In the genomic region with DNA sequence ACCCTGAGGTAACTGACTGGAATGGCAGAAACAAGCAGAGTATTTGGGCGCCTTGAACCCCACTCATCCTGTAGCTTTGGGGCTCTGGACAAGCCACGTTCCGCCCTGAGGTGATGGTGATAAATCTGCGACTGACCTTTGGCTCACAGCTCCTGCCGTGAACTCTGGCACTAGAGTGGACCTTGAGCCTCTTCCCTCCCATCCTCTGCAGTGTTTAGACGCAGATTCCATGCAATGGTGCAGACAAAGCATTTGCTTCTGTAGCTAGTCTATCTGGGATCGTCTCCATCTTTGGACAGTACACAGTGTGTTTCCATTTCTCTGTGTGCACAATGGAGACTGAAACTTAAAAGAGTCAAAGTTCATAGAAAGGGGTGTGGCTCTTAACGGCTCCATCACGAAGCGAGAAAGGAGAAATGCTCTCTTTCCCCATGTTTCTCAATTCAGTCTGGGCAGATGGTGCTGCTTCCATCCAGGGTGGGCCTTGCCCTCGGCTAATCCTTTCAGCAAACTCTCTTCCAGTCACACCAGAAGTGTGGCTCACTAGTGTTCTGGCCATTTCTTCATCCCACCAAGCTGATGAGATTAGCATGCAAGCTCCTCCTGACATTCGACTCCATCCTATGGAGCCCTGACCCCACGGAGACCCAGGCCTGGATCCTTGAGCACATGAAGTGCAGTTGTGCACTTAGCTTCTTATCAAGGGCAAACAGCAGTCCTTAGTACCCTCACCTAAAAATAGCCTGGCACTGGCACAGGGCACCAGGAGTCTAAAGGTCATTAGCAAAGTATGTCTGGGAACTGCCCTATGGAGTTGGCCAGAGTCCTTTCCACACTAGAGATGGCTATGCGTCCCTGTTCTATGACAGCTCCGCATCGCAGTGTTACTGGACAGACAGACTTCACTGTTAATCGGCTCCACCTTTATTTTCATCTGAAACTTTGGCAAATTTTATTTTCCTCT, we compare ENCODE assay signal across 15 mouse cellular contexts. TPM values are rescaled to one million over a fixed set of nuclear protein-coding genes. Genes with fewer than 3 reads are reported as not detected.
DNase-seq lines count a peak whose midpoint lies in the region; ATAC-seq lines count a peak whose summit lies in the region.
"Had no signal": no experiment of that assay in that cellular context is flagged by ENCODE, and none has a peak within 500 bp of the region (broad histone marks: within the 10 kb centered on the region; RNA-seq: fewer than 3 reads in every experiment).

No protein-coding gene starts in this region.

- DNase-seq in kidney, adult 8-10 months: peak; percentile 68 to 78
- peak; percentile 80 for DNase-seq in kidney, adult 9 months
- DNase-seq in right cerebral cortex, postnatal 4 days: no peak
- no peak for DNase-seq in neural tube, embryonic 10.5 days (ENCODE audit: extremely low spot score, low spot score)
- DNase-seq in ovary, postnatal 36 days (ENCODE audit: low spot score): no peak
- DNase-seq: cerebellum, adult 18-20 months; gastrocnemius, postnatal 25 days; retina, postnatal 1 day; thymus, postnatal 25 days had no signal

- H3K4me3 ChIP-seq in kidney, embryonic 14.5 days (ENCODE audit: low read length): no peak overlapping the region
- H3K4me3 ChIP-seq in heart, embryonic 15.5 days: no peak overlapping the region
- H3K4me3 ChIP-seq in midbrain, embryonic 15.5 days: no peak overlapping the region
- H3K4me3 ChIP-seq: hindbrain, embryonic 15.5 days; neural tube, embryonic 12.5 days had no signal

- H3K9me3 ChIP-seq in kidney, embryonic 14.5 days (ENCODE audit: control insufficient read depth, low read length): no peaks in the 10 kb centered on the region
- no peaks in the 10 kb centered on the region for H3K9me3 ChIP-seq in heart, embryonic 15.5 days (replicated peaks)
- no peaks in the 10 kb centered on the region for H3K9me3 ChIP-seq in midbrain, embryonic 15.5 days
- H3K9me3 ChIP-seq: hindbrain, embryonic 15.5 days; neural tube, embryonic 12.5 days had no signal

- H3K36me3 ChIP-seq in kidney, embryonic 14.5 days (ENCODE audit: control insufficient read depth, insufficient read depth, low read length): no peaks in the 10 kb centered on the region
- no peaks in the 10 kb centered on the region for H3K36me3 ChIP-seq in heart, embryonic 15.5 days
- H3K36me3 ChIP-seq in midbrain, embryonic 15.5 days (replicated peaks): no peaks in the 10 kb centered on the region
- H3K36me3 ChIP-seq: hindbrain, embryonic 15.5 days; neural tube, embryonic 12.5 days had no signal

- H3K27me3 ChIP-seq in kidney, embryonic 14.5 days (ENCODE audit: control insufficient read depth, insufficient read depth, low read length): no peaks in the 10 kb centered on the region
- no peaks in the 10 kb centered on the region for H3K27me3 ChIP-seq in heart, embryonic 15.5 days
- H3K27me3 ChIP-seq in midbrain, embryonic 15.5 days (replicated peaks): no peaks in the 10 kb centered on the region
- H3K27me3 ChIP-seq: hindbrain, embryonic 15.5 days; neural tube, embryonic 12.5 days had no signal

- no peak overlapping the region for H3K27ac ChIP-seq in kidney, embryonic 14.5 days (ENCODE audit: low read depth, low read length)
- H3K27ac ChIP-seq in heart, embryonic 15.5 days: peak overlapping the region; percentile 85
- H3K27ac ChIP-seq in midbrain, embryonic 15.5 days: no peak overlapping the region
- H3K27ac ChIP-seq: neural tube, embryonic 12.5 days had no signal

- no peak overlapping the region for H3K9ac ChIP-seq in kidney, embryonic 14.5 days (ENCODE audit: low read depth, low read length)
- H3K9ac ChIP-seq in heart, embryonic 15.5 days: no peak overlapping the region
- no peak overlapping the region for H3K9ac ChIP-seq in midbrain, embryonic 15.5 days
- H3K9ac ChIP-seq: hindbrain, embryonic 15.5 days; neural tube, embryonic 12.5 days had no signal

- H3K4me2 ChIP-seq in kidney, embryonic 14.5 days (replicated peaks; ENCODE audit: low read depth, low read length): no peak overlapping the region
- H3K4me2 ChIP-seq in heart, embryonic 15.5 days: peak overlapping the region; percentile 31; the same call in 1 of the 2 replicates
- no peak overlapping the region for H3K4me2 ChIP-seq in midbrain, embryonic 15.5 days
- H3K4me2 ChIP-seq: hindbrain, embryonic 15.5 days; neural tube, embryonic 12.5 days had no signal

- 0 out of 2 replicates have a peak, but pooled peaks cover 4% of the 10 kb centered on the region for H3K4me1 ChIP-seq in kidney, embryonic 14.5 days (ENCODE audit: control insufficient read depth, insufficient read depth, low read length)
- H3K4me1 ChIP-seq in heart, embryonic 15.5 days (replicated peaks): peaks cover 22% of the 10 kb centered on the region
- H3K4me1 ChIP-seq in midbrain, embryonic 15.5 days: peaks cover 16% of the 10 kb centered on the region; the same call in 1 of the 2 replicates

- WGBS in kidney, embryonic 14.5 days: 67% methylated on average over 17 of the region's 17 CpGs
- 63% methylated on average over 17 of the region's 17 CpGs for WGBS in heart, embryonic 15.5 days
- 82% methylated on average over 17 of the region's 17 CpGs for WGBS in midbrain, embryonic 15.5 days

- ATAC-seq in kidney, embryonic 14.5 days (ENCODE audit: low FRiP score, low TSS enrichment): no peak
- ATAC-seq in heart, embryonic 15.5 days (replicated peaks; ENCODE audit: insufficient number of reproducible peaks, insufficient read depth, low FRiP score, low read depth): peak; percentile 72
- ATAC-seq in midbrain, embryonic 15.5 days (replicated peaks): 0 out of 2 replicates have a peak, but pooled peaks have one; percentile 13
- ATAC-seq: forebrain, embryonic 16.5 days had no signal

RNA-seq across cellular contexts. Expression of a gene that starts 23.7 kb away (rescaled TPM):
- polyA plus RNA-seq in kidney, embryonic 14.5 days (2014; fragmentation: Nextera tagmentation; extraction: Ambion mirVana): 0.27 and 0.83 TPM in 2 replicates
- polyA plus RNA-seq in heart, embryonic 15.5 days (2015; fragmentation: Nextera tagmentation; extraction: Ambion mirVana): 35.1 and 40.7 TPM in 2 replicates
- polyA plus RNA-seq in midbrain, embryonic 15.5 days (2015; fragmentation: Nextera tagmentation; extraction: Ambion mirVana): 0.22 and 0.61 TPM in 2 replicates

RNA-seq across cellular contexts. Expression of a gene that starts 47.4 kb away (rescaled TPM):
- 0.74 and 1.1 TPM in 2 replicates for polyA plus RNA-seq in kidney, embryonic 14.5 days (2014; fragmentation: Nextera tagmentation; extraction: Ambion mirVana)
- 0.35 and 1.7 TPM in 2 replicates for polyA plus RNA-seq in heart, embryonic 15.5 days (2015; fragmentation: Nextera tagmentation; extraction: Ambion mirVana)
- polyA plus RNA-seq in midbrain, embryonic 15.5 days (2015; fragmentation: Nextera tagmentation; extraction: Ambion mirVana): 0.13 and 0.18 TPM in 2 replicates
- polyA plus RNA-seq: forebrain, embryonic 16.5 days had no signal

Comparison
In these comparisons a context has a peak if more than half of its experiments do, and no peak if none do; other contexts are left out.
1. DNase-seq: peak in kidney, adult 8-10 months (2 of 2) and kidney, adult 9 months (single experiment); none in right cerebral cortex, postnatal 4 days (single experiment), neural tube, embryonic 10.5 days (single experiment) and ovary, postnatal 36 days (single experiment).
2. RNA of a gene that starts 23.7 kb away (polyA plus RNA-seq): 35.1 to 40.7 TPM in heart, embryonic 15.5 days; 0.27 to 0.83 TPM in kidney, embryonic 14.5 days and 0.22 to 0.61 TPM in midbrain, embryonic 15.5 days; every median in the first group is over 10 times any median in the second.